Mouse (Mus musculus) liver, postnatal 0 days (tissue): ENCODE measurements around the gene Fermt1. TPM values are rescaled to one million over a fixed set of nuclear protein-coding genes. Genes with fewer than 3 reads are reported as not detected.

Source experiments
- ATAC-seq: fragments of 200-750 bp; cut with Nextera tagmentation; 2 replicates; pipeline ENCODE4 v1.8.0; 2017; ENCODE audit warnings: mild to moderate bottlenecking, moderate library complexity
- DNase-seq: peaks from one replicate; pipeline ENCODE4 v3.0.0-alpha.2; 2016
- H3K27ac ChIP-seq: fragments of 300-500 bp; sonication (generic); 2 replicates; pipeline ENCODE4 v1.5.1; 2014; ENCODE audit warnings: antibody characterized with exemption, moderate library complexity, mild to moderate bottlenecking, low read depth
- H3K27me3 ChIP-seq: fragments of 300-500 bp; sonication (generic); 2 replicates; pipeline ENCODE4 v1.6.1; 2014; ENCODE audit warnings: low read length, control low read depth, mixed read lengths; ENCODE audit not compliant: insufficient read depth
- H3K36me3 ChIP-seq: fragments of 300-500 bp; sonication (generic); replicated peaks from 2 replicates; pipeline ENCODE4 v1.6.1; 2014; ENCODE audit warnings: mild to moderate bottlenecking, control low read depth, low read length, moderate library complexity, mixed read lengths; ENCODE audit not compliant: insufficient read depth
- H3K4me1 ChIP-seq: fragments of 300-500 bp; sonication (generic); 2 replicates; pipeline ENCODE4 v1.6.1; 2014; ENCODE audit warnings: antibody characterized with exemption, mild to moderate bottlenecking, control low read depth; ENCODE audit not compliant: insufficient read depth
- H3K4me2 ChIP-seq: fragments of 300-500 bp; sonication (generic); 2 replicates; pipeline ENCODE4 v1.6.1; 2014; ENCODE audit warnings: low read depth, mild to moderate bottlenecking, low read length, moderate library complexity, mixed read lengths
- H3K4me3 ChIP-seq: fragments of 300-500 bp; sonication (generic); 2 replicates; pipeline ENCODE4 v1.5.1; 2014; ENCODE audit warnings: low read depth, low read length
- H3K9ac ChIP-seq: fragments of 300-500 bp; sonication (generic); replicated peaks from 2 replicates; pipeline ENCODE4 v1.6.1; 2014; ENCODE audit warnings: mild to moderate bottlenecking, moderate library complexity
- H3K9me3 ChIP-seq: fragments of 300-500 bp; sonication (generic); 2 replicates; pipeline ENCODE4 v1.6.1; 2016; ENCODE audit warnings: mild to moderate bottlenecking, control low read depth, low read length, mixed read lengths
- CTCF ChIP-seq: sonication (generic); IDR thresholded peaks from 2 replicates; pipeline ENCODE4 v1.5.1; 2016; ENCODE audit warnings: antibody characterized with exemption, low read depth
- EP300 ChIP-seq: IDR thresholded peaks from 2 replicates; pipeline ENCODE4 v1.6.1; 2016; ENCODE audit warnings: antibody characterized with exemption, low read depth, mild to moderate bottlenecking
- WGBS: fragments of 180-500 bp; shearing (Covaris S2); extraction: QIAGEN DNeasy Blood & Tissue Kit; methylation state at CpG from one replicate; pipeline ENCODE4 v1.1.7; 2014; ENCODE audit not compliant: insufficient replicate concordance; 5-methylcytosine and 5-hydroxymethylcytosine counted together
- polyA plus RNA-seq: library from polyadenylated mRNA; unstranded; fragments of >200 nt; fragmentation: Nextera tagmentation; extraction: Ambion mirVana; gene quantifications from 2 replicates; pipeline ENCODE4 v1.2.1, GENCODE M21; 2015

Fermt1 gene
- polyA plus RNA-seq, 1 experiment from 2014 or later, result 0.41 TPM

DNA sequence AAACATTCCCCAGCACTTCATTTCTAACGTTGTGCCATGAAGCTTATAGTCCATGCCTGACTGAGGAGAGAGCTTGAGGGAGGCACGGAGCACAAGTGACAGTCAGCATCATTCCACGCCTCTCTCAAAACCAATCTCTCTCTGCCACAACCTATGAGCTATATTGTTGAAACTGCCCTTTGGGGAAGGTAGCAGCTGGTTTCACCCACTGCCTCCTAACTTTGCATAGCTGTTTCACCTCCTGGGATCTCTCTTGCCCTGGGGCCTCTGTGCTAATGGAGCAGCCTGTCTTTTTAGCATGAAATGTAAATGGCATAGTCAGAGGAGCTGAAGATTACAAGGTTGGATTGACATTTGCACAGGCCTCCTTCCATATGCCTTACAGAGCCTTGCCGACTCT is 43.6 kb downstream of the Fermt1 start:
- ATAC-seq (no peak), DNase-seq (no peak)
- 79% methylated on average over 3 of the region's 4 CpGs for WGBS
- no peak for TF ChIP-seq EP300
- TF ChIP-seq CTCF, result no peak
- H3K4me1 ChIP-seq, result no peaks in the 10 kb centered on the region
- no peaks in the 10 kb centered on the region for H3K27me3 ChIP-seq
- no peak overlapping the region for H3K4me3 ChIP-seq
- H3K4me2 ChIP-seq, result no peak overlapping the region
- H3K9ac ChIP-seq, result no peak overlapping the region
- H3K27ac ChIP-seq, result no peak overlapping the region
- no peaks in the 10 kb centered on the region for H3K9me3 ChIP-seq
- H3K36me3 ChIP-seq, result no peaks in the 10 kb centered on the region

DNA sequence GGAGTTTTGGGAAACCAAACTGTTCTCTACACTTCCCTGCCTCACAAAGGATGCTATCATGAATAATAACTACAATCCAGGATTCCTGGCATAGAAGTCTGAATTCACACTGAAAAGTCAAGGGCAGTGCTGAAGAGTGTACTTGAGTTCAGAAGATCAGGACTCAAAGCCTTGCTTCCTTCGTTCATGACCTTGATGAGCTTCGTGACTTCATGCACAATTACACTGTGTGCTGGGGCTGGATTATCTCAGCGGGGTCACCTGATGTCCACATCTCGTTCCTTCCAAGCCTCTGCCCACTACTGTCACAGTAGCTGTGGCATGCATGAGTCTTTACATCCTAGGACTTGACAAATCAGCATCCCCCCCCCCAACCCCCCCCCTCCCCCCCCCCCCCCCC is 44.1 kb downstream of the Fermt1 start:
- Histone ChIP-seq H3K9ac (no peak overlapping the region), H3K27me3 (no peaks in the 10 kb centered on the region), H3K9me3 (no peaks in the 10 kb centered on the region), H3K36me3 (no peaks in the 10 kb centered on the region), H3K4me3 (no peak overlapping the region), H3K4me2 (no peak overlapping the region), H3K27ac (no peak overlapping the region), H3K4me1 (no peaks in the 10 kb centered on the region)
- DNase-seq (no peak), ATAC-seq (no peak)
- TF ChIP-seq EP300 (no peak), CTCF (no peak)
- 70% methylated on average over 4 of the region's 4 CpGs for WGBS

GRCm38 (mm10) chr2:132900596-132900995 is 45.1 kb downstream of the Fermt1 start:
- Histone ChIP-seq H3K4me2 (no peak overlapping the region), H3K4me1 (no peaks in the 10 kb centered on the region), H3K4me3 (no peak overlapping the region), H3K9me3 (no peaks in the 10 kb centered on the region), H3K27ac (no peak overlapping the region), H3K36me3 (no peaks in the 10 kb centered on the region), H3K9ac (no peak overlapping the region), H3K27me3 (no peaks in the 10 kb centered on the region)
- DNase-seq (no peak), ATAC-seq (no peak)
- 44% methylated on average over 1 of the region's 1 CpGs for WGBS
- no peak for TF ChIP-seq EP300
- TF ChIP-seq CTCF, result no peak

DNA sequence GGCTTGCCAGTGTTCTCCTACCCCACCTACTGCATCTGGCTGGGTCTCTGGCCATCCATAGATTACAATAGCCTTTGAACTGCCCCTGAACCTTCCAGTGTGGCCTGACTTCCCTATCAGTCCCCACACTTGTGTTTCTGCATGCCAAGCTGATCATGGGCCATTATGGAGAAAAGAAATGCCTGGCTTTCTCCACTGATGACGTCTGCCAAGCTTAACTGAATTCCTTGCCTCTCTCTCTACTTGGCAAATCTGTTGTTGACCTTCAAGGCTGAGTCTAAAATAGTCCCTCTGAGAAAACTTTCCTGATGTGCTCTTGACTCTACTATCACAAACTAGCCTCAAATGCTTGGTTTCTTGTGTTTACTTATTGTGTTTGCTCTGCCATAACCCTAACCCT is 47.5 kb downstream of the Fermt1 start:
- Histone ChIP-seq H3K4me1 (no peaks in the 10 kb centered on the region), H3K27me3 (no peaks in the 10 kb centered on the region), H3K27ac (no peak overlapping the region), H3K36me3 (no peaks in the 10 kb centered on the region), H3K9ac (no peak overlapping the region), H3K4me2 (no peak overlapping the region), H3K4me3 (no peak overlapping the region), H3K9me3 (no peaks in the 10 kb centered on the region)
- WGBS, result 24% methylated on average over 1 of the region's 1 CpGs
- DNase-seq, result no peak
- ATAC-seq, result no peak
- TF ChIP-seq CTCF (no peak), EP300 (no peak)

DNA sequence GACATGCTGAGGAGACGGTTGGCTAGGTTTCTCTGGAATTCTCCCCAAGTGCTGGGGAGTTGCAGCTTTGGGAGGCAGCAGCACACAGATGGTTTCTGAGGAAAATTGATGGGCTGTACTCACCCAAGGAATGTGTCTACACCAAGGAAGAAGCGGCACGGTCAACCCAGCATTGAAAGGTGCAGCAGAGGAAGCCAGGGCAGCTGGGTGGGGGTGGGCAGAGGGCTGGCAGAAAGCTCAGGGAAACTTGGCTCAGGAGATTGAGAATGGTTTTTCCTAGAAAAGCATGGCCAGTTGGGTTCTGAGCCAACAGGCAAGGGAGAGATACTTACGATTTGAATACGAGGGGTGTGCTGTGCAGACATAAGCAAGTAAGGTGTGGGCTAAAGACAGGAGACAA is 51.9 kb downstream of the Fermt1 start:
- no peak overlapping the region for H3K27ac ChIP-seq
- H3K36me3 ChIP-seq, result no peaks in the 10 kb centered on the region
- DNase-seq (no peak), ATAC-seq (no peak)
- no peak for TF ChIP-seq CTCF
- TF ChIP-seq EP300, result no peak
- no peaks in the 10 kb centered on the region for H3K9me3 ChIP-seq
- no peaks in the 10 kb centered on the region for H3K4me1 ChIP-seq
- no peaks in the 10 kb centered on the region for H3K27me3 ChIP-seq
- H3K4me2 ChIP-seq, result no peak overlapping the region
- H3K9ac ChIP-seq, result no peak overlapping the region
- H3K4me3 ChIP-seq, result no peak overlapping the region
- WGBS, result 73% methylated on average over 5 of the region's 5 CpGs

DNA sequence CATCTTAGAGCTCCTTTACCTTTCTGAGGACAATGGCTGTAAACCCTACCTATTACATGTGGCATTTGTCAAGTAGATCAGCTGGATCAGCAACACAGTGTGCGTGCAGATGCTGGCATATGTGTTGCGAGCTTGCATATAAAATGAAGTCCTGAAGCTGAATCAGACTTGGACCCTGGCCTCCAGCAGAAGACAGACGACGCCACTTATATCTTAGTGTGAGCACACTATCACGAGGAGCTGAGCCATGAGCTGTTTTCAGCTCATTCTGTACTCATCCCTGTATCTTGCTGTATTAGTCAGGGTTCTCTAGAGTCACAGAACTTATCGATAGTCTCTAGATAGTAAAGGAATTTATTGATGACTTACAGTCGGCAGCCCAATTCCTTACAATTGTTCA is 60.4 kb downstream of the Fermt1 start:
- DNase-seq (no peak), ATAC-seq (no peak)
- no peak for TF ChIP-seq EP300
- TF ChIP-seq CTCF, result no peak
- Histone ChIP-seq H3K27me3 (peaks cover 19% of the 10 kb centered on the region), H3K9me3 (no peaks in the 10 kb centered on the region), H3K4me3 (no peak overlapping the region), H3K4me1 (no peaks in the 10 kb centered on the region), H3K4me2 (no peak overlapping the region), H3K36me3 (no peaks in the 10 kb centered on the region), H3K9ac (no peak overlapping the region), H3K27ac (no peak overlapping the region)
- 76% methylated on average over 6 of the region's 7 CpGs for WGBS
